Mouse (Mus musculus) heart, postnatal 14 days (tissue): Measurements from ENCODE around the gene Ndufs7. TPM values are rescaled to one million over a fixed set of nuclear protein-coding genes. Genes with fewer than 3 reads are reported as not detected.

Source experiments
- DNase-seq, 2 experiments: peaks; one replicate each; pipeline ENCODE4 v3.0.0; 2021 to 2022
- intact Hi-C: fragments of 180-260 bp; cut with DNase I; formaldehyde crosslinking; loops from one replicate; pipeline ENCODE4 v1.15.1; 2025
- microRNA-seq, 2 experiments: library from miRNA; unstranded; fragments of <30 nt; microRNA quantifications; one replicate each; pipeline ENCODE4 v1.2.0; 2021 to 2022
- total RNA-seq, 2 experiments: library from RNA; stranded (reverse); gene quantifications; 2 replicates each; pipeline ENCODE4 v1.2.3; 2021

The Ndufs7 gene
- total RNA-seq, 2 experiments from 2014 or later = 728 to 743 TPM

- no peak for DNase-seq
- intact Hi-C loops = no loop called here
Observed at GRCm38 (mm10) chr10:80304458-80304857, 55.5 kb downstream of the Ndufs7 start.

GRCm38 (mm10) chr10:80304862-80305261 lies 55.9 kb downstream of the Ndufs7 start:
- intact Hi-C loops = no loop called here
- DNase-seq = no peak

Small RNA genes lying within 50 kb of the gene (microRNA-seq; reads per million reads assigned to microRNA genes)
- gene Mir6911 = 0 to 0.85 reads per million in 2 experiments

Other genes with a start within 250 kb of the Ndufs7 start
- 10 to 100 TPM in 1 of 2 experiments, 1 to 10 TPM in 1; 4.9 to 11.3 TPM for gene Arhgap45, start 232.5 kb upstream of the Ndufs7 start, total RNA-seq
- 10 to 100 TPM; 68.6 to 73.5 TPM for gene Polr2e, start 209.3 kb upstream of the Ndufs7 start, total RNA-seq
- 100 to 1,000 TPM; 636 to 681 TPM for gene Gpx4, start 202.0 kb upstream of the Ndufs7 start, total RNA-seq
- gene Sbno2, start 143.6 kb upstream of the Ndufs7 start, total RNA-seq = 10 to 100 TPM; 13.5 to 14.0 TPM
- 100 to 1,000 TPM; 105 to 118 TPM for gene Stk11, start 133.3 kb upstream of the Ndufs7 start, total RNA-seq
- gene Atp5d, start 110.5 kb upstream of the Ndufs7 start, total RNA-seq = 1,000 to 10,000 TPM; 1,168 to 1,183 TPM
- 1 to 10 TPM; 3.0 to 3.3 TPM for gene Cbarp, start 108.3 kb upstream of the Ndufs7 start, total RNA-seq
- 100 to 1,000 TPM; 158 to 178 TPM for gene Midn, start 100.8 kb upstream of the Ndufs7 start, total RNA-seq
- gene Cirbp, start 83.1 kb upstream of the Ndufs7 start, total RNA-seq = 10 to 100 TPM; 40.4 to 64.3 TPM
- 1 to 10 TPM; 3.8 to 4.7 TPM for gene 1600002K03Rik, start 76.2 kb upstream of the Ndufs7 start, total RNA-seq
- 1 to 10 TPM; 1.1 to 1.4 TPM for gene Efna2, start 69.6 kb upstream of the Ndufs7 start, total RNA-seq
- gene Mum1, start 22.7 kb upstream of the Ndufs7 start, total RNA-seq = 10 to 100 TPM; 17.0 to 21.0 TPM
- gene Gamt, start 11.9 kb downstream of the Ndufs7 start, total RNA-seq = 10 to 100 TPM; 11.6 to 14.5 TPM
- 10 to 100 TPM; 68.2 to 76.3 TPM for gene Dazap1, start 12.4 kb downstream of the Ndufs7 start, total RNA-seq
- gene Rps15, start 43.3 kb downstream of the Ndufs7 start, total RNA-seq = 100 to 1,000 TPM; 652 to 716 TPM
- 1 to 10 TPM; 2.3 to 3.6 TPM for gene Apc2, start 46.9 kb downstream of the Ndufs7 start, total RNA-seq
- gene 2310011J03Rik, start 71.4 kb downstream of the Ndufs7 start, total RNA-seq = 10 to 100 TPM; 13.3 to 15.0 TPM
- 1 to 10 TPM; 1.0 to 1.7 TPM for gene Pcsk4, start 80.4 kb downstream of the Ndufs7 start, total RNA-seq
- 1 to 10 TPM; 2.0 to 2.6 TPM for gene Reep6, start 80.8 kb downstream of the Ndufs7 start, total RNA-seq
- gene Adamtsl5, start 99.3 kb downstream of the Ndufs7 start, total RNA-seq = 10 to 100 TPM; 43.8 to 44.5 TPM
- under 1 TPM; 0.12 to 0.22 TPM for gene Plk5, start 107.3 kb downstream of the Ndufs7 start, total RNA-seq
- gene Mex3d, start 138.5 kb downstream of the Ndufs7 start, total RNA-seq = 10 to 100 TPM; 11.8 to 12.2 TPM
- gene Mbd3, start 150.4 kb downstream of the Ndufs7 start, total RNA-seq = 10 to 100 TPM; 78.6 to 84.0 TPM
- 1,000 to 10,000 TPM; 1,852 to 1,908 TPM for gene Uqcr11, start 157.7 kb downstream of the Ndufs7 start, total RNA-seq
- gene Tcf3, start 184.5 kb downstream of the Ndufs7 start, total RNA-seq = 10 to 100 TPM; 31.7 to 32.5 TPM
- gene Onecut3, start 245.7 kb downstream of the Ndufs7 start, total RNA-seq = not detected